Mouse (Mus musculus) embryonic facial prominence, embryonic 14.5 days (tissue): ENCODE measurements at regions not wholly inside any gene's neighbourhood (a gene's known extent, or its start where the extent isn't known, plus 50 kb on each side); places are given as distances from the start of the nearest gene placed in this dataset.

ENCODE experiments used
- ATAC-seq: fragments of 200-750 bp; cut with Nextera tagmentation; 2 replicates; pipeline ENCODE4 v1.8.0; 2017; ENCODE audit warnings: low read depth, moderate number of reproducible peaks, moderate TSS enrichment
- DNase-seq: peaks from one replicate; pipeline ENCODE4 v3.0.0-alpha.2; 2015; ENCODE audit warnings: low spot score
- H3K27ac ChIP-seq: fragments of 300-500 bp; sonication (generic); replicated peaks from 2 replicates; pipeline ENCODE4 v1.5.1; 2014; ENCODE audit warnings: low read depth, mild to moderate bottlenecking, low read length, moderate library complexity
- H3K27me3 ChIP-seq: fragments of 300-500 bp; sonication (generic); replicated peaks from 2 replicates; pipeline ENCODE4 v1.6.1; 2014; ENCODE audit warnings: low read length; ENCODE audit not compliant: control insufficient read depth, insufficient read depth
- H3K36me3 ChIP-seq: fragments of 300-500 bp; sonication (generic); 2 replicates; pipeline ENCODE4 v1.6.1; 2014; ENCODE audit warnings: low read length, mixed read lengths; ENCODE audit not compliant: control insufficient read depth, insufficient read depth
- H3K4me1 ChIP-seq: fragments of 300-500 bp; sonication (generic); 2 replicates; pipeline ENCODE4 v1.6.1; 2014; ENCODE audit warnings: antibody characterized with exemption, low read length; ENCODE audit not compliant: control insufficient read depth, insufficient read depth
- H3K4me2 ChIP-seq: fragments of 300-500 bp; sonication (generic); 2 replicates; pipeline ENCODE4 v1.6.1; 2014; ENCODE audit warnings: low read depth, mild to moderate bottlenecking, low read length, moderate library complexity, mixed read lengths
- H3K4me3 ChIP-seq: fragments of 300-500 bp; sonication (generic); 2 replicates; pipeline ENCODE4 v1.5.1; 2014; ENCODE audit warnings: low read depth, mild to moderate bottlenecking, low read length
- H3K9ac ChIP-seq: fragments of 300-500 bp; sonication (generic); 2 replicates; pipeline ENCODE4 v1.6.1; 2014; ENCODE audit warnings: low read depth, mild to moderate bottlenecking, low read length, moderate library complexity, mixed read lengths
- H3K9me3 ChIP-seq: fragments of 300-500 bp; sonication (generic); 2 replicates; pipeline ENCODE4 v1.6.1; 2016; ENCODE audit warnings: low read length; ENCODE audit not compliant: control insufficient read depth
- WGBS: fragments of 180-500 bp; shearing (Covaris S2); extraction: QIAGEN DNeasy Blood & Tissue Kit; methylation state at CpG from one replicate; pipeline ENCODE4 v1.1.7; 2014; 5-methylcytosine and 5-hydroxymethylcytosine counted together

- H3K4me2 ChIP-seq, result no peak overlapping the region
- no peak overlapping the region for H3K4me3 ChIP-seq
- WGBS, result 79% methylated on average over 6 of the region's 6 CpGs
- H3K36me3 ChIP-seq, result no peaks in the 10 kb centered on the region
- H3K9me3 ChIP-seq, result no peaks in the 10 kb centered on the region
- H3K27me3 ChIP-seq, result no peaks in the 10 kb centered on the region
- no peak for DNase-seq
- no peak overlapping the region for H3K27ac ChIP-seq
- no peaks in the 10 kb centered on the region for H3K4me1 ChIP-seq
- H3K9ac ChIP-seq, result no peak overlapping the region
- ATAC-seq, result no peak
Observed at GRCm38 (mm10) chr1:52330496-52330895, 97.5 kb upstream of the Gls start.

- Histone ChIP-seq H3K27ac (no peak overlapping the region), H3K36me3 (no peaks in the 10 kb centered on the region), H3K9me3 (no peaks in the 10 kb centered on the region), H3K9ac (no peak overlapping the region), H3K4me2 (no peak overlapping the region), H3K4me3 (no peak overlapping the region), H3K4me1 (no peaks in the 10 kb centered on the region), H3K27me3 (no peaks in the 10 kb centered on the region)
- ATAC-seq (no peak), DNase-seq (no peak)
Observed at GRCm38 (mm10) chr1:52328507-52328906, 95.5 kb upstream of the Gls start.

DNA sequence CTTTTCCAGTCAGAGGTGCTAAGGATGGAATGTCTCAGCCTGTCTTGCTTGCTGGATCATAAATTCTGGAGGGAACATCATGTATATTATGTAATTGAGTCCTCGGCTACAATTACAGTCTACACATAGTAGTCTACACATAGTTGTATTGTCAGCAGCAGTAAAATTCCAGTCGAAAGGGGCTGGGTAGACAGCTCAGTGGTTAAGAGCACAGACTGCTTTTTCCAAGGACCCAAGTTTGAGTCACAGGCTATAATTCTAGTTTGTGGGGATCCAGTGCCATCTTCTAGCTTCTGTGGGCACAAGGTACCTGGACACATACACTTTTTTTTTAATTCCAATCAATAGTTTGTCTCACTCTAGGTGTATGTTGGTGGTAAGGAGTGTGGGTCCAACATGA lies 91.3 kb upstream of the Gls start:
- no peaks in the 10 kb centered on the region for H3K9me3 ChIP-seq
- no peak for ATAC-seq
- no peaks in the 10 kb centered on the region for H3K27me3 ChIP-seq
- H3K36me3 ChIP-seq, result no peaks in the 10 kb centered on the region
- WGBS, result 88% methylated on average over 2 of the region's 2 CpGs
- no peak overlapping the region for H3K4me2 ChIP-seq
- no peak overlapping the region for H3K4me3 ChIP-seq
- no peak overlapping the region for H3K9ac ChIP-seq
- no peak overlapping the region for H3K27ac ChIP-seq
- no peak for DNase-seq
- no peaks in the 10 kb centered on the region for H3K4me1 ChIP-seq

- ATAC-seq, result no peak
Observed at GRCm38 (mm10) chr1:52312076-52312633, 79.1 kb upstream of the Gls start.

DNA sequence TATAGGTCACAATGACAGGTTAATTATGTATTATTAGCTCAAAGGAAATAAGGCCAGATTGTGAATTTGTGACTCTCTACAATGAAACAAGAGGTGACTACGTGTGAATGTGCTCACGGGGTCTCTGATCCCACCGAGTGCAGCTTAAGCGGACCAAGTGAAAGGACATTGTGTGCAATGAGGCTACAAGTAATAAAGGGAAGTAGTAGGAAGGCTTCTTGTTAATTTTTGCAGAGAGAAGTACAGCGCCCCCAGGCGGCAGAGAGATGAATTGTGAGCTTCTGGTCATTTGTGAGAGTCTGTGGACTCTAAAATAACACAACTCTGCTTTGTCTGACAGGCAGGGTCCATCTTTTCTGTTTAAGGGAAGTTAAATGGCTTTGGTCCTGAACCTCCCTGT lies 73.9 kb upstream of the Gls start:
- no peak overlapping the region for H3K4me2 ChIP-seq
- no peaks in the 10 kb centered on the region for H3K27me3 ChIP-seq
- no peak overlapping the region for H3K9ac ChIP-seq
- ATAC-seq (no peak), DNase-seq (peak; percentile 8)
- H3K9me3 ChIP-seq, result 0 out of 2 replicates have a peak, but pooled peaks cover 4% of the 10 kb centered on the region
- WGBS, result 60% methylated on average over 6 of the region's 6 CpGs
- H3K4me1 ChIP-seq, result no peaks in the 10 kb centered on the region
- H3K4me3 ChIP-seq, result no peak overlapping the region
- H3K36me3 ChIP-seq, result no peaks in the 10 kb centered on the region
- no peak overlapping the region for H3K27ac ChIP-seq

More at GRCm38 (mm10) chr1:52312076-52312633, 79.1 kb upstream of the Gls start:
- H3K9ac ChIP-seq, result no peak overlapping the region
- H3K36me3 ChIP-seq, result no peaks in the 10 kb centered on the region
- 0 out of 2 replicates have a peak, but pooled peaks cover 4% of the 10 kb centered on the region for H3K9me3 ChIP-seq
- H3K4me3 ChIP-seq, result no peak overlapping the region
- no peaks in the 10 kb centered on the region for H3K4me1 ChIP-seq
- H3K27ac ChIP-seq, result no peak overlapping the region
- H3K4me2 ChIP-seq, result no peak overlapping the region
- 67% methylated on average over 3 of the region's 3 CpGs for WGBS
- no peaks in the 10 kb centered on the region for H3K27me3 ChIP-seq
- no peak for DNase-seq

DNA sequence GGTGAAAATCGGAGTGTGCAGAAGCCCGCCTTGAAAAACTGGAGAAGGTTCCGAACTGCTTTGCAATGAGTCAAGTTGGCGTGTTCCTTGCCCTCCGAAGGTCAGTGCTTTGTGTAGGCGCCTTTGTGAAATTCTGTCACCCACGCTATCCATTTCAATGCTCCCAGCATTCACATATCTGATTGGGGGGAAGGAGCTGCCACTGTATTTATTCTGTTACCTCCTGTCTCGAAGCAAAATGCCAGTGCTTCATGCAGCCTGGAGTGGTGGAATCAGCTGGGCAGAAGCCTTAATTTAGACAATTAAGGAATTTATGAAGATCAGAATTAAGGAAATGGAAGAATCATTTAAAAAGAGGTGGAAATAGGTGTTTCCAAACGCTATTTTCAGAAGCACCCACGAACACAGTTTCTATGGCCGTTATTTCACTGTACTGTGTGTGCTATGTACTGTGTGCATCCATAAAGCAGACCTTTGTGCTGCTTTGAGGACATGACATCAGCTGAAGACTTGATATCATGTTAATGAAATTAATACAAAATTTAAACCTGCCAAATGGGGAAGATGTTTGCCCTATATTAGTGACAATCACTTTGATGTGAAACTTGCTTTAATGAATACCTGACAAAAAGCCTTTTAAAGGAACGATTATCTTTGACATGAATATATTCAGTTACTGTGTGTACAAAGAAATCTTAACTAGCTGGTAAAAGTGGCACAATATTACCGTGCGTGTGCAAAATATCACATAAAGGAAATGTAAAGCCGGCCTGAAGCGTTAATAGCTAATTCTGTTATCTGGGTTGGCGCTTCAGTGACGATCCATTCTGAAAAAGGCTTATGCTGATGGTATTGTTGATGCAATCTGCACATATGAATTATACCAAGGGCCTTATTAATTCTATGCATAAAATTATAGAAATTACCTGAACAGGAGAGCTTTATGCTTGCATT lies 72.9 kb upstream of the Gls start:
- Histone ChIP-seq H3K27ac (no peak overlapping the region), H3K4me2 (no peak overlapping the region), H3K9me3 (0 out of 2 replicates have a peak, but pooled peaks cover 4% of the 10 kb centered on the region), H3K9ac (no peak overlapping the region), H3K27me3 (no peaks in the 10 kb centered on the region), H3K4me1 (no peaks in the 10 kb centered on the region), H3K36me3 (no peaks in the 10 kb centered on the region), H3K4me3 (no peak overlapping the region)
- DNase-seq (no peak), ATAC-seq (no peak)
- WGBS, result 80% methylated on average over 18 of the region's 18 CpGs

GRCm38 (mm10) chr1:52302557-52302956 lies 69.5 kb upstream of the Gls start:
- no peaks in the 10 kb centered on the region for H3K9me3 ChIP-seq
- no peak overlapping the region for H3K9ac ChIP-seq
- DNase-seq (peak; percentile 85), ATAC-seq (0 out of 2 replicates have a peak, but pooled peaks have one; percentile 37)
- H3K4me1 ChIP-seq, result no peaks in the 10 kb centered on the region
- H3K4me3 ChIP-seq, result no peak overlapping the region
- WGBS, result 5% methylated on average over 6 of the region's 6 CpGs
- H3K27ac ChIP-seq, result no peak overlapping the region
- H3K36me3 ChIP-seq, result no peaks in the 10 kb centered on the region
- H3K4me2 ChIP-seq, result no peak overlapping the region
- H3K27me3 ChIP-seq, result no peaks in the 10 kb centered on the region

DNA sequence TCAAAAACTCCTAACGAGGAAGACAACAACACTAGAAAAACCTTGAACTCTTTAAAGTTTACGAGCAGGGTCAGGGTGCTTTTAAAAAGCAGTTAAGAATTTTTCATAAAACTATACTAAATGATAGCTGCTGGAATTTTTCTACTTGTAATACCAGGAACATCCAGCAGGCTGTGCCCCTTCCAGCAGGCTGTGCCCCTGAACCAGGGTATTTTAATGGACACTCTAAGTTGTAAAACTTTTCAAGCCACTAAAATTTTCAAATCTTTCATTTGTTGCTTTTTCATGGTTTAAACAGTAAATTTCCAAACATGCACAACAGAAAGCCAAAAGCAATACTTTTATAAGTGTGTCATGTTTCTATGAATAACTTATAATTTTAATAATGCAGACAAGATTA lies 68.2 kb upstream of the Gls start:
- Histone ChIP-seq H3K27ac (no peak overlapping the region), H3K9me3 (no peaks in the 10 kb centered on the region), H3K4me3 (no peak overlapping the region), H3K4me1 (no peaks in the 10 kb centered on the region), H3K4me2 (no peak overlapping the region), H3K9ac (no peak overlapping the region), H3K36me3 (no peaks in the 10 kb centered on the region), H3K27me3 (no peaks in the 10 kb centered on the region)
- ATAC-seq (no peak), DNase-seq (no peak)
- WGBS, result 63% methylated on average over 2 of the region's 2 CpGs
